Mouse (Mus musculus) forebrain, embryonic 15.5 days (tissue): ENCODE results near the gene Glrx2. TPM values are rescaled to one million over a fixed set of nuclear protein-coding genes. Genes with fewer than 3 reads are reported as not detected.
A peak's percentile ranks its signal among the peaks of the same experiment; 100 is the strongest.
"Not testable (repeated sequence)": the region's sequence is repeated elsewhere in the genome, so short reads cannot be mapped to it uniquely, and the experiment has no call there.

ENCODE experiments used
- ATAC-seq: fragments of 200-750 bp; cut with Nextera tagmentation; replicated peaks from 2 replicates; pipeline ENCODE4 v1.8.0; 2017; ENCODE audit warnings: mild to moderate bottlenecking, moderate TSS enrichment, moderate library complexity
- H3K27ac ChIP-seq: fragments of 300-500 bp; sonication (generic); replicated peaks from 2 replicates; pipeline ENCODE4 v1.5.1; 2015; ENCODE audit warnings: mild to moderate bottlenecking, inconsistent platforms
- H3K27me3 ChIP-seq: fragments of 300-500 bp; sonication (generic); 2 replicates; pipeline ENCODE4 v1.6.1; 2015; ENCODE audit warnings: inconsistent platforms
- H3K36me3 ChIP-seq: fragments of 300-500 bp; sonication (generic); 2 replicates; pipeline ENCODE4 v1.6.1; 2015; ENCODE audit warnings: mild to moderate bottlenecking, inconsistent platforms
- H3K4me1 ChIP-seq: fragments of 300-500 bp; sonication (generic); 2 replicates; pipeline ENCODE4 v1.6.1; 2015; ENCODE audit warnings: inconsistent platforms
- H3K4me2 ChIP-seq: fragments of 300-500 bp; sonication (generic); replicated peaks from 2 replicates; pipeline ENCODE4 v1.6.1; 2015; ENCODE audit warnings: mild to moderate bottlenecking, inconsistent platforms
- H3K4me3 ChIP-seq: fragments of 300-500 bp; sonication (generic); 2 replicates; pipeline ENCODE4 v1.5.1; 2015; ENCODE audit warnings: mild to moderate bottlenecking, inconsistent platforms
- H3K9ac ChIP-seq: fragments of 300-500 bp; sonication (generic); replicated peaks from 2 replicates; pipeline ENCODE4 v1.6.1; 2015; ENCODE audit warnings: mild to moderate bottlenecking, inconsistent platforms
- H3K9me3 ChIP-seq: fragments of 300-500 bp; sonication (generic); 2 replicates; pipeline ENCODE4 v1.6.1; 2016; ENCODE audit warnings: inconsistent platforms
- WGBS: fragments of 180-500 bp; shearing (Covaris S2); methylation state at CpG from one replicate; pipeline ENCODE4 v1.1.7; 2015; ENCODE audit warnings: mixed read lengths; 5-methylcytosine and 5-hydroxymethylcytosine counted together
- polyA plus RNA-seq: library from polyadenylated mRNA; unstranded; fragments of >200 nt; fragmentation: Nextera tagmentation; extraction: Ambion mirVana; gene quantifications from 2 replicates; pipeline ENCODE4 v1.2.1, GENCODE M21; 2015

Glrx2 gene
- polyA plus RNA-seq, result 177 TPM in 2 replicates

DNA sequence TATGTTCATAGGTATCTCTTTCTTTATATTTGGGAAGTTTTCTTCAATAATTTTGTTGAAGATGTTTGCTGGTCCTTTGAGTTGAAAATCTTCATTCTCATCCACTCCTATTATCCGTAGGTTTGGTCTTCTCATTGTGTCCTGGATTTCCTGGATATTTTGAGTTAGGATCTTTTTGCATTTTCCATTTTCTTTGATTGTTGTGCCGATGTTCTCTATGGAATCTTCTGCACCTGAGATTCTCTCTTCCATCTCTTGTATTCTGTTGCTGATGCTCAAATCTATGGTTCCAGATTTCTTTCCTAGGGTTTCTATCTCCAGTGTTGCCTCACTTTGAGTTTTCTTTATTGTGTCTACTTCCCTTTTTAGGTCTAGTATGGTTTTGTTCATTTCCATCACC, at the start of gene Glrx2:
TSS of gene Glrx2 (plus strand) at position 301 of the 400 bp plus-strand sequence.
- not testable (repeated sequence) for H3K4me3 ChIP-seq, H3K4me1 ChIP-seq, H3K27ac ChIP-seq, H3K9me3 ChIP-seq, ATAC-seq, H3K27me3 ChIP-seq, H3K9ac ChIP-seq, H3K4me2 ChIP-seq, H3K36me3 ChIP-seq
- no CpG with 5 or more reads among the region's 2 CpGs for WGBS

DNA sequence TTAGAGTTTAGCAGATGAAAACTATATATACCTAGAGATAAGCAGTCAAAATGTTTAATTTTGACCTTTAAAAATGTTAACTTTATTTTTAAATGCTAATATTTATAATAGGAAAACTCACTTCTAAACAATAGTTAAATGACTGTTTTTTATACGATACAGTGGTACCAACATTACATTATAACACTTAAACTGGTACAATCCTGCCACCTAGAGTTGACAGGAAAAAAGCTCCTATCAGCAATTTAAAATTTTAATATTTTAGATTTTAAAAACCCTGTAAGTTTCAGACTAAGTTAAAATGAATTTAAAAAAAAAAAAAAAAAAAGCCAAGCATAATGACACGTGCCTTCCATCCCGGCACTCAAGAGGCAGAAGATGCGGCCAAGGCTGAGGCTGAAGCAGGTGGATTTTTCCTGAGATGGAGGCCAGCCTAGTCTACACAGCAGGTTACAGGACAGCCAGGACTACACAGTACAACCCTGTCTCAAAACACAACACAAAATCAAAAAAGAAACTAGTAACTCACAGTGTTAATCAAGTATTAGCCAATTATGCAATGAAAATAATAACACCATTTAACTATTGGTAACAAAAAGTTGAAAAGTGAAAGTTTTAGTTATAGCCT, 40.3 kb upstream of the Glrx2 start:
- H3K27me3 ChIP-seq, result no peaks in the 10 kb centered on the region
- 87% methylated on average over 4 of the region's 4 CpGs for WGBS
- no peaks in the 10 kb centered on the region for H3K4me1 ChIP-seq
- no peak overlapping the region for H3K9ac ChIP-seq
- peaks cover 16% of the 10 kb centered on the region for H3K36me3 ChIP-seq
- no peak overlapping the region for H3K4me2 ChIP-seq
- H3K9me3 ChIP-seq, result no peaks in the 10 kb centered on the region
- no peak overlapping the region for H3K27ac ChIP-seq
- no peak overlapping the region for H3K4me3 ChIP-seq
- ATAC-seq, result peak; percentile 60; the same call in 1 of the 2 replicates

DNA sequence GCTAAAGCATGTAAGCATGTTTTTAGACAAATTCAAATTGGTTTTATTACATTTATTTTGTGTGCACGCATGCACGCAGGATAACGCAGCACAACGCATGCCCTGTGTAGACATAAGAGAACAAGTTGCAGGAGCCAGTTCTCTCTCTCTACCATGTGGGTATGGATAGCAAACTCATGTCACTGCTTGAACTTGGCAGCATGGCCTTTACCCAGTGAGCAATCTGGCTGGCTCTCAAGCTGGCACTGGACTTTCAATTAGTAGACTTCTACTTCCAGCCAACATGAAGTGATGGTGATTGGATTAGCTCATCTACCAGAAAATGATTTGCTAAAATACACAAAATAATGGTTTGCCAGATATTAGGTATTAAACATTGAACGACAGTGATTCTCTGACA, 35.0 kb upstream of the Glrx2 start:
- H3K27ac ChIP-seq, result no peak overlapping the region
- no peak overlapping the region for H3K4me2 ChIP-seq
- H3K27me3 ChIP-seq, result no peaks in the 10 kb centered on the region
- no peaks in the 10 kb centered on the region for H3K9me3 ChIP-seq
- peaks cover 33% of the 10 kb centered on the region for H3K36me3 ChIP-seq
- no peaks in the 10 kb centered on the region for H3K4me1 ChIP-seq
- ATAC-seq, result no peak
- H3K9ac ChIP-seq, result no peak overlapping the region
- 90% methylated on average over 5 of the region's 5 CpGs for WGBS
- H3K4me3 ChIP-seq, result no peak overlapping the region

DNA sequence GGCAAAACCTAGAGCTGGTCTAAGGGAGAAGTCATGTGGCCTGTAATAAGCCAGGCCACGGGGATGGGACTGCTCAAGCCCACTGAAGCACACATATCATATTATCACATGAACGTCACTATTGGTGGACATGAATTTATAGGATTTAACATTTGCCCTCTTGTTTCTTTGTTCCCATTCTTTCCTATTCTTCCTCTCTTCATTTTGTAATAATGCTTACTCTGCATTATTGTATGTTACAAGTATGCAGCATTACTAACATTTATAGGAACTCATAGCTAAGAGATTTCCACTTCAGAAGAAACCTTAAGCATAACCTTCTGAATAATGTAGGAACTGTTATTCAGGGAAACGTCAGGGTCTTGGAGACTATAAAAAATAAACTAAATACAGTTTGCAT, 31.3 kb upstream of the Glrx2 start:
- Histone ChIP-seq H3K27me3 (no peaks in the 10 kb centered on the region), H3K4me3 (no peak overlapping the region), H3K4me1 (no peaks in the 10 kb centered on the region), H3K9me3 (no peaks in the 10 kb centered on the region), H3K27ac (no peak overlapping the region), H3K36me3 (peaks cover 47% of the 10 kb centered on the region), H3K9ac (no peak overlapping the region), H3K4me2 (no peak overlapping the region)
- WGBS, result 88% methylated on average over 3 of the region's 3 CpGs
- ATAC-seq, result no peak

DNA sequence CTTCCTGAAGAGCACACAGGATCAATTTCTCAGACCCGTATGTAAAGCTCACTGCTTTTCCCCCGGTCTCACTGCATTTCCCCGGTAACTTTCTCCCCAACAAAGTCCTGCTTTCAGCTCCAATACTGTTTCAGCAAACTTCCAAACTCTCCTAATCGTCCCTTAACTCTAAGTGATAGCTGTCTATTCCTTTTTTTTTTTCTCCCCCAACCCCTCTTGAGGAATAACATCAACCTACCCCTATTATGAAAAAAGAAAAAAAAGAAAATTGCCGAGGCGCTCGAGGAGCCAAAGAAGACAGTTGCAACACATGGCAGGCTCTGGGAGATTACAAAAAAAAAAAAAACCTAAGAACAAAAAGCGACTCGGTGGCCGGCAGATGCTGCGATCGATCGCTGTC, 14.4 kb upstream of the Glrx2 start:
- 0% methylated on average over 13 of the region's 13 CpGs for WGBS
- peaks cover 7% of the 10 kb centered on the region for H3K36me3 ChIP-seq
- peak overlapping the region; percentile 77 for H3K4me2 ChIP-seq
- H3K9ac ChIP-seq, result peak overlapping the region; percentile 82
- peaks cover 20% of the 10 kb centered on the region for H3K4me1 ChIP-seq
- H3K9me3 ChIP-seq, result no peaks in the 10 kb centered on the region
- no peak for ATAC-seq
- peak overlapping the region; percentile 96 for H3K4me3 ChIP-seq
- H3K27me3 ChIP-seq, result no peaks in the 10 kb centered on the region
- 0 out of 2 replicates have a peak overlapping the region, but pooled peaks have one; percentile 95 for H3K27ac ChIP-seq

DNA sequence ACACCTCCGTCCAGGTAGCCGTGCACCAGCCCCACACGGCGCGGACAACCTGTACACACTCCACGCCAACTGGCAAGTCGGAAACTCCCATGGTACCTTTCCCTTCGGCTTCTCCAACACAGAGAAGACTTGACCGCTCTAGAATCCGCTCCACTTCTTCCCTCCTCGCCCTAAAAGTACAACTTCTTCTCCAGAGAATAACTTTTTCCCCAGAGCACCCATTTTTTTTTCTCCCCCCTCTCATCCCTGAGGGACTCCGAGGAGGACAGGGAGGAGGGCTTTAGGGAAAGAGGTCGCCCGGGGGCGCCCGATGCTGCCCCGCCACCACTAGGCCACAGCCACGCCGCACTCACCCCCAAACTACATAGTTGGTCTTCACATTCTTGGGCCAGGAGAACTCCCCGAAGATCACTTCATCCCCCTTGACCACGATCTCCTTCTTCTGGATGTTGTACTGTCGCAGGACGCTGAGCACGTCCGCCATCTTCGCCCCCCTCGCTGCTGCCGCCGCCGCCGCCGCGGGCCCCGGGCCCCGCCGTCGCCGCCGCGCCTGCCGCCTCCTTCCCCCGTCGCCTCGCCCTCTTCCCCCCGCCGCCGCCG, 13.9 kb upstream of the Glrx2 start:
- H3K27me3 ChIP-seq, result no peaks in the 10 kb centered on the region
- H3K4me1 ChIP-seq, result peaks cover 20% of the 10 kb centered on the region
- peak overlapping the region; percentile 77 for H3K4me2 ChIP-seq
- H3K27ac ChIP-seq, result peak overlapping the region; percentile 95
- H3K4me3 ChIP-seq, result peak overlapping the region; percentile 96
- peak; percentile 79 for ATAC-seq
- H3K36me3 ChIP-seq, result peaks cover 3% of the 10 kb centered on the region; the same call in 1 of the 2 replicates
- no peaks in the 10 kb centered on the region for H3K9me3 ChIP-seq
- under 1% methylated on average over 38 of the region's 48 CpGs for WGBS
- H3K9ac ChIP-seq, result peak overlapping the region; percentile 82

DNA sequence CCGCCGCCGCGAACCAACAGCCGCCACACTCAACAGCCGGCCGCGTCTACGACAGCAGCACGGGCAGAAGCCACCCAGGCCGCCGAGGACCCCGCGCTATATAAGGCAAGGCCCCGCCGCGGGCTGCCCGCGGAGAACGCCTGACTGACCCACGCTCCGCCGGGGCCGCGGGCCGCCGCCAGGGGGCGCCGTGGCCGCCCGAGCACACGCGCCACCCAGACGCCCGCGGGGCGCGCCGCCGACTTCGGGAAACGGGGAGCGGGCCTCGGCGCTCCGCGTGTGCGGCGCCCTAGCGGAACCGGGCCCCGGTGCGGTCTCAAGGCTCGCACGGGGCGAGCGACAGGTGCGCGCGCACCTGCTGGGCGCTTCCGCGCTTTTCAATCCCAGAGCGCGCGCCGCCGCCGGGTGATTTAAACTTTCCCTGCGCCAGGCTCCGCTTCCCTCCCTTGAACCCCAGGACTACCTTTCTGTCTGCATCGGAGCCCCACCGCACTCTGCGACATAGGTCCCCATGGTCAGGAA, 13.3 kb upstream of the Glrx2 start, which contains the start of gene Cdc73:
TSS of gene Cdc73 (minus strand) at position 153 of the 522 bp plus-strand sequence.
- peaks cover 3% of the 10 kb centered on the region; the same call in 1 of the 2 replicates for H3K36me3 ChIP-seq
- H3K9me3 ChIP-seq, result no peaks in the 10 kb centered on the region
- H3K27ac ChIP-seq, result peak within 1 kb of the TSS; percentile 95
- no peaks in the 10 kb centered on the region for H3K27me3 ChIP-seq
- peak; percentile 99 for ATAC-seq
- H3K4me2 ChIP-seq, result peak within 1 kb of the TSS; percentile 77
- WGBS, result under 1% methylated on average over 72 of the region's 74 CpGs
- H3K4me3 ChIP-seq, result peak within 1 kb of the TSS; percentile 96
- H3K9ac ChIP-seq, result peak within 1 kb of the TSS; percentile 82
- H3K4me1 ChIP-seq, result peaks cover 20% of the 10 kb centered on the region

DNA sequence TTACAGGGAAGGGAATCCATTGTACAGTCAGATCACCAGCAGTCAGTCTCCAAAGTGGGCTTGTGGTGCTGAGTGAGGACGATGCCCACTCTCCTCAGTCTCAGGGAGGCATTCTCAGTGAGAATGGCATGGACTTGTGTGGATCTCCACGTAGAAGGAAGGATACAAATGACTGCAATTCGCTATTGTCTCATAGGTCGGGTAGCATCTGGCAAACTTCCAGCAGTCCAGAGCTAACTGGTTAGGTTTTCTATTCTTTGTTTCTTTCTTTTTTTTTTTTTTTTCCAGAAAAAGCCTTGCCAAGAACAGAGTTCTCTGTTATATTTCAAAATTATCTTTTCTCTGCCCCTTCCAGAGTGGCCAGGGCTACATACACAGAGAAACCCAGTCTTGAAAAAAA, 9.1 kb upstream of the Glrx2 start:
- H3K27me3 ChIP-seq, result no peaks in the 10 kb centered on the region
- peaks cover 5% of the 10 kb centered on the region for H3K4me1 ChIP-seq
- no peak overlapping the region for H3K9ac ChIP-seq
- H3K27ac ChIP-seq, result no peak overlapping the region
- 27% methylated on average over 4 of the region's 4 CpGs for WGBS
- H3K4me2 ChIP-seq, result no peak overlapping the region
- H3K36me3 ChIP-seq, result no peaks in the 10 kb centered on the region
- ATAC-seq, result no peak
- H3K9me3 ChIP-seq, result no peaks in the 10 kb centered on the region
- H3K4me3 ChIP-seq, result no peak overlapping the region

DNA sequence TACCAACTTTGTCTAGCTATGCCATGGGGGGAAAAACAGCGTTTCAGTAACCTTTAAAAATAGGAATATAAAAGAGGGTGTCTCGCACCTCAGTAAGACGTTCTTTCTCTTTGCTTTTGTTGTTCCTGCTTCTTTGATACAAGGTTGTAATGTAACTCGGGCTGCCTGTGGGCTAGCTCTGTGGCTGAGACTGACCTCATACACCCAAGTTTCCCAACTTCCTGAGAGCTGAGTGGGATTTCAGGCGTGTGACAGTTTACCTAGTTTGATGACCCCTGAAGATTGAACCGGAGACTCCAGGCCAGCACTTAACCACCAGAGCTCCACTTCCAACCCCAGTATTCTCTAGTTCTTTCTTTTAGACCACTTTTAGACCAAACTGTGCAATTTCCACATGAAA, 7.8 kb upstream of the Glrx2 start:
- WGBS, result 70% methylated on average over 6 of the region's 6 CpGs
- no peak overlapping the region for H3K4me2 ChIP-seq
- no peak for ATAC-seq

DNA sequence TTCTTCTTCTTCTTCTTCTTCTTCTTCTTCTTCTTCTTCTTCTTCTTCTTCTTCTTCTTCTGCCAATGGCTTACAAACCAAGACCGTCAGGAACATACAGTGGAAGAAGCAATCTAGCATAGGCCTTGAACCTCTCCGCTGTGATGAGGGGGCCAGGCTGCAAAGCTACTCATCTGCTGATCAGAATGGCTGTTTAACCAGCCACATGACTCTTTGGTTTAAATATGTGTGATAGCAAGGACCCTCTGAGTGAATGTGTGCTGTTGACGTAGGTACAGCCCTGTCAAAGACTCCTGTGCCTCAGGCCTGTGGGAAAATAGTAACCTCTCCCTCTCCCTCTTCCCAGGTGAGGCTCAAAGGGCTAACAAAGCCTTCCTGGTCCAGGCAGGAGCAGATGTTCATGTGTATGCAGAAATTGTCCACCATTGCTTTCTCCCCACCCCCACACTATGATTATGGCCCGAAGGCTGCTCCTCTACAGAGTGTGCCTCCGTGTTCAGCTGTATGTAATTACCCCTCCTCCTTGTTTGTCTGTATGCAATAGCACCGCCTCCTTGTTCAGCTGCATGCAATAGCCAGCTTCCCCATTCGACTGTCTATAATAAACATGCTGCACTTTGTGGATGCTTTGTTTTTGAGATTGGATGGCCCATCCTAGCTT, 6.0 kb upstream of the Glrx2 start:
- ATAC-seq, result peak; percentile 99
- no peak overlapping the region for H3K4me2 ChIP-seq
- H3K27ac ChIP-seq, result peak overlapping the region; percentile 74
- no peaks in the 10 kb centered on the region for H3K36me3 ChIP-seq
- H3K4me3 ChIP-seq, result no peak overlapping the region
- no peak overlapping the region for H3K9ac ChIP-seq
- H3K4me1 ChIP-seq, result no peaks in the 10 kb centered on the region
- H3K27me3 ChIP-seq, result no peaks in the 10 kb centered on the region
- 46% methylated on average over 7 of the region's 7 CpGs for WGBS
- H3K9me3 ChIP-seq, result no peaks in the 10 kb centered on the region

More for the DNA sequence above, 7.8 kb upstream of the Glrx2 start:
- Histone ChIP-seq H3K36me3 (no peaks in the 10 kb centered on the region), H3K9me3 (no peaks in the 10 kb centered on the region), H3K27me3 (no peaks in the 10 kb centered on the region), H3K27ac (no peak overlapping the region), H3K4me3 (no peak overlapping the region), H3K9ac (no peak overlapping the region), H3K4me1 (peaks cover 2% of the 10 kb centered on the region)

DNA sequence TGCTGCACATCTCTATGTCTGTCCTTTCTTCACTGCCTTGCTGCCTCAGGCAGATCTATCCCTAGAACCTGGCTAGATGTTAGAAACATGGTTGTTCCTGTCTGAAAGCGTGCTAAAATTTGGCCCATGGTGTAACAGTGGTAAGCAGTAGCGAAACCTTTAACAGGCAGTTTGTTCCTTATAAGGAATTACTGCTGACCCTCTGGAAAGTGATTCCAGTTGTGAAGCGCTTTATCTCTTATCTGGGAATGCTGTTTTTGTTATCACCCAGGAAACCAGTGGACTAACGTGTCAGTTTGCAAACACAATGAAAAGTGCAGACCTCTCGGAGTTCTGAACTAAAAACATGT, 5.5 kb upstream of the Glrx2 start:
- H3K4me1 ChIP-seq, result no peaks in the 10 kb centered on the region
- H3K9ac ChIP-seq, result no peak overlapping the region
- no peaks in the 10 kb centered on the region for H3K36me3 ChIP-seq
- H3K4me3 ChIP-seq, result no peak overlapping the region
- no peak overlapping the region for H3K4me2 ChIP-seq
- no peaks in the 10 kb centered on the region for H3K9me3 ChIP-seq
- peak overlapping the region; percentile 74 for H3K27ac ChIP-seq
- 79% methylated on average over 5 of the region's 5 CpGs for WGBS
- H3K27me3 ChIP-seq, result no peaks in the 10 kb centered on the region
- ATAC-seq, result no peak

DNA sequence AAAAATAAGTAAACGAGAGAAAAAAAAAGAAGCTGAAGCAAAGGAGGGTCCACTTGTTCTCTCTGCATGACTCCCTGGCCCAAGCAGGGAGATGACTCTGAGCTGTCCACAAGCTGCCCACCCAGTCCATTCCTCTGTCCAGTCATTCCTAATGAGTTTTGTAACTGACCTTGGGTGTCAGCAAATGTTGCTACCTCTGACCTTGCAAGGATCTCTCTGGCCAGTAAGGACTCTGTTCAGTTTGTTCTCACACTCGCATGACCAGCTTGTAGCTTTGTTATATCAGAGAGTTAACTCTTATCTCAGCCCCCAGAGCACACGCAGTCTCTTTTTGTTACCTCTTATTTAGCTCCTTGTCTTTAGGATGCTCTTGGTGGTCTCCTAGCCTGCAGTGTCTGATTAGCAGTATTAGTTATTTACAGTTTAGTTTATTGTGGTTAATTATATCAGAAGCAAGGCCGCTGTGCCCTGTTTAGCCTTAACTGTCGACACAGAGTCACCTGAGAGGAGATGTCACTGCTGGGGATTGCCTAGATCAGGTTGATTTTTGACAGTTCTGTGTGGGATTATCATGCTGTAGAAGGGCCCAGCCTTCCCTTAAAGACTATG, 8.4 kb downstream of the Glrx2 start:
- no peak for ATAC-seq

More for the DNA sequence above, 8.4 kb downstream of the Glrx2 start:
- no peak overlapping the region for H3K4me2 ChIP-seq
- no peak overlapping the region for H3K4me3 ChIP-seq
- H3K27me3 ChIP-seq, result no peaks in the 10 kb centered on the region
- no peaks in the 10 kb centered on the region for H3K36me3 ChIP-seq
- H3K4me1 ChIP-seq, result no peaks in the 10 kb centered on the region
- no peak overlapping the region for H3K9ac ChIP-seq
- H3K9me3 ChIP-seq, result no peaks in the 10 kb centered on the region
- WGBS, result 85% methylated on average over 5 of the region's 5 CpGs
- H3K27ac ChIP-seq, result no peak overlapping the region
